ENCODE assay signal across 11 mouse cellular contexts in genomic region chr8:91241873-91242519, GRCm38 (mm10).
"Had no signal": no experiment of that assay in that cellular context is flagged by ENCODE, and none has a peak within 500 bp of the region (broad histone marks: within the 10 kb centered on the region; RNA-seq: fewer than 3 reads in every experiment).

No protein-coding gene starts in this region.

- H3K4me3 ChIP-seq: limb, embryonic 13.5 days; megakaryocyte, embryonic 14.5 days; midbrain, embryonic 13.5 days had no signal

- H3K27ac ChIP-seq: kidney, postnatal 0 days; limb, embryonic 13.5 days; liver, embryonic 14.5 days; midbrain, embryonic 13.5 days had no signal

- H3K9me3 ChIP-seq: limb, embryonic 13.5 days; megakaryocyte, embryonic 14.5 days; midbrain, embryonic 13.5 days had no signal

- H3K9ac ChIP-seq: limb, embryonic 13.5 days; liver, embryonic 14.5 days; lung, embryonic 14.5 days; midbrain, embryonic 13.5 days had no signal

- DNase-seq: kidney, adult 11 months; kidney, adult 9 months; kidney, postnatal 4 days; left cerebral cortex, postnatal 4 days; lung, embryonic 14.5 days; thymus, adult 2 months had no signal

- H3K4me1 ChIP-seq: limb, embryonic 13.5 days had no signal

- ATAC-seq: midbrain, embryonic 13.5 days had no signal

- H3K36me3 ChIP-seq: midbrain, embryonic 13.5 days had no signal

- H3K27me3 ChIP-seq: limb, embryonic 13.5 days; megakaryocyte, embryonic 14.5 days; midbrain, embryonic 13.5 days had no signal

- H3K4me2 ChIP-seq: limb, embryonic 13.5 days; lung, embryonic 14.5 days; midbrain, embryonic 13.5 days had no signal
